Mouse (Mus musculus): ENCODE data around the gene Sema3c.

Gene Sema3c

GRCm38 (mm10) chr5:17639519-17639918 lies 65.4 kb downstream of the Sema3c start:
- CTCF ChIA-PET: no interaction called here
- POLR2A ChIA-PET: no interaction called here

- CTCF ChIA-PET: no interaction called here
- POLR2A ChIA-PET: no interaction called here
Measured at GRCm38 (mm10) chr5:17647643-17648226, 73.7 kb downstream of the Sema3c start.

- ChIA-PET CTCF (no interaction called here), POLR2A (no interaction called here)
Measured at GRCm38 (mm10) chr5:17648865-17649542, 74.9 kb downstream of the Sema3c start.

GRCm38 (mm10) chr5:17661223-17661622 lies 87.1 kb downstream of the Sema3c start:
- CTCF ChIA-PET: interaction anchor here in 1 of 4 experiments (0.7 kb wide), 1 partner anchor 104 kb away, joined by 7 read pairs; no protein-coding TSS in a partner anchor
- POLR2A ChIA-PET: interaction anchor here in 2 of 4 experiments (0.5 to 0.6 kb wide), 2 partner anchors 53 to 691 kb away, joined by 3 read pairs; no protein-coding TSS in a partner anchor

- CTCF ChIA-PET: no interaction called here
- POLR2A ChIA-PET: no interaction called here
Measured at GRCm38 (mm10) chr5:17671356-17671755, 97.3 kb downstream of the Sema3c start.

- CTCF ChIA-PET: no interaction called here
- POLR2A ChIA-PET: no interaction called here
Measured at GRCm38 (mm10) chr5:17680862-17681261, 106.8 kb downstream of the Sema3c start.

GRCm38 (mm10) chr5:17689121-17689520 lies 115.0 kb downstream of the Sema3c start:
- CTCF ChIA-PET: no interaction called here
- POLR2A ChIA-PET: interaction anchor here in 1 of 4 experiments (0.5 kb wide), 1 partner anchor 15 kb away, joined by 3 read pairs; no protein-coding TSS in a partner anchor

- CTCF ChIA-PET: no interaction called here
- POLR2A ChIA-PET: interaction anchor here in 1 of 4 experiments (0.5 kb wide), 1 partner anchor 14 kb away, joined by 3 read pairs; no protein-coding TSS in a partner anchor
Measured at GRCm38 (mm10) chr5:17689604-17690003, 115.5 kb downstream of the Sema3c start.

GRCm38 (mm10) chr5:17695366-17695765 lies 121.3 kb downstream of the Sema3c start:
- ChIA-PET CTCF (no interaction called here), POLR2A (no interaction called here)

- CTCF ChIA-PET: no interaction called here
- POLR2A ChIA-PET: no interaction called here
Measured at GRCm38 (mm10) chr5:17698905-17699304, 124.8 kb downstream of the Sema3c start.

GRCm38 (mm10) chr5:17704160-17704559 lies 130.1 kb downstream of the Sema3c start:
- CTCF ChIA-PET: no interaction called here

GRCm38 (mm10) chr5:17707086-17707485 lies 133.0 kb downstream of the Sema3c start:
- ChIA-PET POLR2A (no interaction called here), CTCF (no interaction called here)

More at GRCm38 (mm10) chr5:17704160-17704559, 130.1 kb downstream of the Sema3c start:
- POLR2A ChIA-PET: interaction anchor here in 1 of 4 experiments (0.7 kb wide), 1 partner anchor 15 kb away, joined by 3 read pairs; no protein-coding TSS in a partner anchor

- CTCF ChIA-PET: interaction anchor here in 1 of 4 experiments (0.7 kb wide), 1 partner anchor 53 kb away, joined by 3 read pairs; no protein-coding TSS in a partner anchor
- POLR2A ChIA-PET: no interaction called here
Measured at GRCm38 (mm10) chr5:17712374-17712773, 138.3 kb downstream of the Sema3c start.

- POLR2A ChIA-PET: no interaction called here
- CTCF ChIA-PET: no interaction called here
Measured at GRCm38 (mm10) chr5:17715206-17715605, 141.1 kb downstream of the Sema3c start.

- ChIA-PET CTCF (no interaction called here), POLR2A (no interaction called here)
Measured at GRCm38 (mm10) chr5:17720011-17720410, 145.9 kb downstream of the Sema3c start.

GRCm38 (mm10) chr5:17724031-17724430 lies 149.9 kb downstream of the Sema3c start:
- POLR2A ChIA-PET: no interaction called here
- CTCF ChIA-PET: interaction anchor here in 1 of 4 experiments (0.6 kb wide), 1 partner anchor 169 kb away, joined by 7 read pairs; no protein-coding TSS in a partner anchor

- ChIA-PET POLR2A (no interaction called here), CTCF (no interaction called here)
Measured at GRCm38 (mm10) chr5:17728047-17728446, 154.0 kb downstream of the Sema3c start.

GRCm38 (mm10) chr5:17739805-17740204 lies 165.7 kb downstream of the Sema3c start:
- POLR2A ChIA-PET: no interaction called here
- CTCF ChIA-PET: no interaction called here

- CTCF ChIA-PET: no interaction called here
- POLR2A ChIA-PET: no interaction called here
Measured at GRCm38 (mm10) chr5:17746520-17746919, 172.4 kb downstream of the Sema3c start.

- ChIA-PET POLR2A (no interaction called here), CTCF (interaction anchor here in 1 of 4 experiments (0.7 kb wide), 1 partner anchor 19 kb away, joined by 10 read pairs; no protein-coding TSS in a partner anchor)
Measured at GRCm38 (mm10) chr5:17747143-17747542, 173.1 kb downstream of the Sema3c start.

GRCm38 (mm10) chr5:17748293-17748692 lies 174.2 kb downstream of the Sema3c start:
- ChIA-PET POLR2A (no interaction called here), CTCF (interaction anchor here in 1 of 4 experiments (0.5 kb wide), 1 partner anchor 1910 kb away, joined by 4 read pairs; no protein-coding TSS in a partner anchor)

Measured in embryonic stem cell, embryonic (primary cell).